Mouse (Mus musculus) G1E (cell line): ENCODE results near the gene Map2k5.

Experiments
- CTCF ChIP-seq: IDR thresholded peaks from 2 replicates; pipeline ENCODE4 v1.5.1; 2012; ENCODE audit warnings: low read depth, low read length, inconsistent platforms, mixed read lengths
- GATA1 ChIP-seq: IDR thresholded peaks from 2 replicates; pipeline ENCODE4 v1.6.1; 2012; ENCODE audit warnings: borderline replicate concordance, low read length, inconsistent platforms, mixed read lengths
- GATA2 ChIP-seq: IDR thresholded peaks from 2 replicates; pipeline ENCODE4 v1.6.1; 2012; ENCODE audit warnings: low read depth, low read length, inconsistent platforms, borderline replicate concordance

DNA sequence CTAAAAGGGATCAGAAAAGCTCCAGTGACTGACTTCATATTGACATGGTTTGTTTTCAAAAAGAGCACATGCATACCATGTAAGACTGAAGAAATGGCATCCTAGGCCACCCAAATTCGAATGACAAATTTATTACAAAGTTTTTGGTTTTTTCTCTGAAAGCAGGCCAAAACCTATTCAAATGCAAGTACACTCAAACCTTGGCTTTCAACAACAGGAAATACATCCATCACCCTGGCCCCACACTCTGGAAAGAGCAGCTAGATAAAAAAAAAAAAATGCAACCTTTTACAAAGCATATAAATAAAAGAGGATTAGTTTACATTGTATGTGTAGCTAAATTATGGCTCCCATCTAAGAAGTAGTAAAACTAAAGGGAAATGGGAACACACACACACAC, 114.5 kb downstream of the Map2k5 start:
- no peak for TF ChIP-seq CTCF
- TF ChIP-seq GATA1, result no peak
- no peak for TF ChIP-seq GATA2
